Mouse (Mus musculus) myocyte (in vitro differentiated cells): Measurements from ENCODE around the gene Fbxl20. TPM values are rescaled to one million over a fixed set of nuclear protein-coding genes. Genes with fewer than 3 reads are reported as not detected.
"Not testable (repeated sequence)": the region's sequence is repeated elsewhere in the genome, so short reads cannot be mapped to it uniquely, and the experiment has no call there.

Experiments used
- H3K27me3 ChIP-seq: one replicate; pipeline ENCODE4 v1.6.1; 2011; ENCODE audit not compliant: control insufficient read depth, insufficient read depth, insufficient read length
- H3K36me3 ChIP-seq: one replicate; pipeline ENCODE4 v1.6.1; 2011; ENCODE audit not compliant: control insufficient read depth, insufficient read depth
- H3K4me2 ChIP-seq: one replicate; pipeline ENCODE4 v1.6.1; 2011; ENCODE audit warnings: low read depth, control low read depth
- H3K4me3 ChIP-seq: one replicate; pipeline ENCODE4 v1.5.1; 2011; ENCODE audit warnings: mild to moderate bottlenecking, control low read depth, moderate library complexity
- H3K79me2 ChIP-seq: one replicate; pipeline ENCODE4 v1.6.1; 2011; ENCODE audit not compliant: control insufficient read depth, insufficient read depth
- H3ac ChIP-seq: one replicate; pipeline ENCODE4 v1.6.1; 2011; ENCODE audit not compliant: control insufficient read depth, insufficient read length
- CEBPB ChIP-seq: IDR thresholded peaks from 2 replicates; pipeline ENCODE4 v1.6.1; 2011; ENCODE audit warnings: mild to moderate bottlenecking, moderate library complexity; ENCODE audit not compliant: poor library complexity, insufficient read depth, severe bottlenecking
- E2F4 ChIP-seq: IDR thresholded peaks from one replicate; pipeline ENCODE4 v1.6.1; 2011; ENCODE audit warnings: mild to moderate bottlenecking, control low read depth, moderate library complexity; ENCODE audit not compliant: insufficient read depth
- MAX ChIP-seq: IDR thresholded peaks from one replicate; pipeline ENCODE4 v1.6.1; 2011; ENCODE audit warnings: low read depth, mild to moderate bottlenecking, control low read depth
- MYOD1 ChIP-seq, 3 experiments: IDR thresholded peaks; one replicate each; pipeline ENCODE4 v1.6.1; 2011; ENCODE audit warnings: control low read depth in 2 of 3, low read depth in 2 of 3, mild to moderate bottlenecking in 2 of 3, moderate library complexity in 1 of 3; ENCODE audit not compliant: insufficient read length in 2 of 3, control insufficient read depth in 1 of 3
- MYOG ChIP-seq, 3 experiments: IDR thresholded peaks; one replicate each; pipeline ENCODE4 v1.6.1; 2011; ENCODE audit warnings: control low read depth in 2 of 3, low read depth in 2 of 3, mild to moderate bottlenecking in 2 of 3; ENCODE audit not compliant: insufficient read length in 2 of 3, control insufficient read depth in 1 of 3, insufficient read depth in 1 of 3
- POLR2A ChIP-seq: IDR thresholded peaks from one replicate; pipeline ENCODE4 v1.6.1; 2011; ENCODE audit warnings: low read depth, mild to moderate bottlenecking, control low read depth, moderate library complexity; ENCODE audit not compliant: insufficient read length
- POLR2AphosphoS2 ChIP-seq: IDR thresholded peaks from one replicate; pipeline ENCODE4 v1.6.1; 2011; ENCODE audit warnings: low read depth, control low read depth; ENCODE audit not compliant: insufficient read length
- REST ChIP-seq: IDR thresholded peaks from one replicate; pipeline ENCODE4 v1.6.1; 2011; ENCODE audit warnings: mild to moderate bottlenecking, control low read depth, moderate library complexity; ENCODE audit not compliant: insufficient read depth, insufficient read length
- SRF ChIP-seq: IDR thresholded peaks from one replicate; pipeline ENCODE4 v1.6.1; 2011; ENCODE audit warnings: low read depth; ENCODE audit not compliant: control insufficient read depth, insufficient read length
- TCF12 ChIP-seq: IDR thresholded peaks from one replicate; pipeline ENCODE4 v1.6.1; 2011; ENCODE audit warnings: mild to moderate bottlenecking, control low read depth; ENCODE audit not compliant: poor library complexity, insufficient read depth, severe bottlenecking
- TCF3 ChIP-seq: IDR thresholded peaks from one replicate; pipeline ENCODE4 v1.6.1; 2011; ENCODE audit warnings: low read depth, control low read depth; ENCODE audit not compliant: insufficient read length
- USF1 ChIP-seq: IDR thresholded peaks from one replicate; pipeline ENCODE4 v1.6.1; 2011; ENCODE audit warnings: low read depth, mild to moderate bottlenecking, control low read depth, moderate library complexity
- polyA plus RNA-seq: library from polyadenylated mRNA; unstranded; fragments of >200 nt; fragmentation: generic; extraction: Trizol; gene quantifications from one replicate; pipeline ENCODE4 v1.2.1, GENCODE M21; 2012; ENCODE audit warnings: missing spikeins

Fbxl20 gene
- 5.9 TPM for polyA plus RNA-seq

GRCm38 (mm10) chr11:98149786-98150624 lies at the start of gene Fbxl20:
Fbxl20 (minus strand) TSS chr11:98150403.
- Histone ChIP-seq H3ac (peak within 1 kb of the TSS; percentile 31), H3K4me3 (peak within 1 kb of the TSS; percentile 64), H3K27me3 (no peaks in the 10 kb centered on the region), H3K4me2 (peak within 1 kb of the TSS; percentile 86), H3K79me2 (peaks cover 4% of the 10 kb centered on the region), H3K36me3 (peaks cover 14% of the 10 kb centered on the region)
- no peak for TF ChIP-seq SRF
- TF ChIP-seq POLR2AphosphoS2, result peak; percentile 72
- peak in 1 of 3 experiments; percentile 10 for TF ChIP-seq MYOD1 (IDR thresholded peaks at IDR 0.05; ENCODE audit: control insufficient read depth in 1 of 3, insufficient read length in 2 of 3, low read depth in 2 of 3)
- TF ChIP-seq USF1, result no peak
- TF ChIP-seq CEBPB, result no peak
- TF ChIP-seq MYOG (IDR thresholded peaks at IDR 0.05; ENCODE audit: control insufficient read depth in 1 of 3, insufficient read depth in 1 of 3, insufficient read length in 2 of 3, low read depth in 2 of 3), result no peak
- no peak for TF ChIP-seq TCF12
- TF ChIP-seq TCF3, result no peak
- peak; percentile 92 for TF ChIP-seq E2F4
- TF ChIP-seq POLR2A, result peak; percentile 53
- TF ChIP-seq MAX, result no peak
- TF ChIP-seq REST, result no peak

GRCm38 (mm10) chr11:98192901-98193805 lies 43.0 kb upstream of the Fbxl20 start, which contains the start of gene Med1:
Med1 (minus strand) TSS chr11:98193293.
- TF ChIP-seq TCF12, result no peak
- TF ChIP-seq TCF3, result no peak
- peak; percentile 51 for TF ChIP-seq POLR2A
- peak; percentile 74 for TF ChIP-seq POLR2AphosphoS2
- TF ChIP-seq REST, result no peak
- TF ChIP-seq MAX, result no peak
- TF ChIP-seq SRF, result no peak
- peaks cover 6% of the 10 kb centered on the region for H3K27me3 ChIP-seq
- H3ac ChIP-seq, result peak within 1 kb of the TSS; percentile 36
- H3K4me2 ChIP-seq, result peak within 1 kb of the TSS; percentile 85
- peaks cover 12% of the 10 kb centered on the region for H3K36me3 ChIP-seq
- peak within 1 kb of the TSS; percentile 78 for H3K4me3 ChIP-seq
- H3K79me2 ChIP-seq, result peaks cover 45% of the 10 kb centered on the region

GRCm38 (mm10) chr11:98190820-98191219 lies 40.6 kb upstream of the Fbxl20 start:
- Histone ChIP-seq H3K79me2 (peaks cover 56% of the 10 kb centered on the region), H3K27me3 (no peaks in the 10 kb centered on the region), H3K4me3 (no peak overlapping the region), H3ac (no peak overlapping the region), H3K4me2 (no peak overlapping the region), H3K36me3 (peaks cover 24% of the 10 kb centered on the region)
- TF ChIP-seq CEBPB (no peak), E2F4 (no peak), MAX (no peak), POLR2AphosphoS2 (no peak), MYOD1 (IDR thresholded peaks at IDR 0.05; ENCODE audit: control insufficient read depth in 1 of 3, insufficient read length in 2 of 3, low read depth in 2 of 3) (no peak), USF1 (no peak), REST (no peak), POLR2A (no peak), MYOG (IDR thresholded peaks at IDR 0.05; ENCODE audit: control insufficient read depth in 1 of 3, insufficient read depth in 1 of 3, insufficient read length in 2 of 3, low read depth in 2 of 3) (no peak), SRF (no peak), TCF12 (no peak), TCF3 (no peak)

- no peak overlapping the region for H3ac ChIP-seq
- peaks cover 69% of the 10 kb centered on the region for H3K79me2 ChIP-seq
- peaks cover 36% of the 10 kb centered on the region for H3K36me3 ChIP-seq
- no peaks in the 10 kb centered on the region for H3K27me3 ChIP-seq
- H3K4me2 ChIP-seq, result no peak overlapping the region
- no peak overlapping the region for H3K4me3 ChIP-seq
- TF ChIP-seq TCF3 (no peak), REST (no peak), USF1 (no peak), SRF (no peak), CEBPB (no peak), MAX (no peak), POLR2AphosphoS2 (no peak), MYOG (IDR thresholded peaks at IDR 0.05; ENCODE audit: control insufficient read depth in 1 of 3, insufficient read depth in 1 of 3, insufficient read length in 2 of 3, low read depth in 2 of 3) (no peak), POLR2A (no peak), MYOD1 (IDR thresholded peaks at IDR 0.05; ENCODE audit: control insufficient read depth in 1 of 3, insufficient read length in 2 of 3, low read depth in 2 of 3) (no peak), E2F4 (no peak)
These were observed 37.6 kb upstream of the Fbxl20 start for GRCm38 (mm10) chr11:98187640-98188395.

- Histone ChIP-seq H3K36me3 (peaks cover 46% of the 10 kb centered on the region), H3K79me2 (peaks cover 20% of the 10 kb centered on the region)
- not testable (repeated sequence) for H3K4me2 ChIP-seq, H3K27me3 ChIP-seq, H3ac ChIP-seq, H3K4me3 ChIP-seq
These were observed 31.9 kb upstream of the Fbxl20 start for GRCm38 (mm10) chr11:98182149-98182548.
